Mouse (Mus musculus): ENCODE results near the gene Slc23a2. TPM values are rescaled to one million over a fixed set of nuclear protein-coding genes. Genes with fewer than 3 reads are reported as not detected.

The Slc23a2 gene
- polyA plus RNA-seq, 1 experiment from 2014 or later, result 44.6 TPM

GRCm38 (mm10) chr2:132096582-132096981, 48.3 kb downstream of the Slc23a2 start:
- H3K9ac ChIP-seq, result no peak overlapping the region
- H3K4me2 ChIP-seq (replicated peaks), result no peak overlapping the region
- WGBS, result 65% methylated on average over 4 of the region's 4 CpGs
- H3K27me3 ChIP-seq (ENCODE audit: control insufficient read depth, insufficient read depth, low read length), result no peaks in the 10 kb centered on the region
- H3K4me1 ChIP-seq (replicated peaks; ENCODE audit: control insufficient read depth, insufficient read depth, low read length), result no peaks in the 10 kb centered on the region
- H3K36me3 ChIP-seq (replicated peaks; ENCODE audit: control insufficient read depth, insufficient read depth), result peaks cover 58% of the 10 kb centered on the region
- H3K4me3 ChIP-seq (replicated peaks; ENCODE audit: low read length), result no peak overlapping the region
- no peak for DNase-seq (ENCODE audit: low spot score)
- no peaks in the 10 kb centered on the region for H3K9me3 ChIP-seq (ENCODE audit: control insufficient read depth, low read length)
- no peak overlapping the region for H3K27ac ChIP-seq
- no peak for ATAC-seq (ENCODE audit: low FRiP score)

- H3K4me1 ChIP-seq (replicated peaks; ENCODE audit: control insufficient read depth, insufficient read depth, low read length), result no peaks in the 10 kb centered on the region
- WGBS, result 86% methylated on average over 6 of the region's 6 CpGs
- peaks cover 66% of the 10 kb centered on the region for H3K36me3 ChIP-seq (replicated peaks; ENCODE audit: control insufficient read depth, insufficient read depth)
- ATAC-seq (ENCODE audit: low FRiP score) (no peak), DNase-seq (ENCODE audit: low spot score) (no peak)
- no peak overlapping the region for H3K4me2 ChIP-seq (replicated peaks)
- no peak overlapping the region for H3K4me3 ChIP-seq (replicated peaks; ENCODE audit: low read length)
- H3K9ac ChIP-seq, result no peak overlapping the region
- H3K27ac ChIP-seq, result no peak overlapping the region
- H3K9me3 ChIP-seq (ENCODE audit: control insufficient read depth, low read length), result no peaks in the 10 kb centered on the region
- no peaks in the 10 kb centered on the region for H3K27me3 ChIP-seq (ENCODE audit: control insufficient read depth, insufficient read depth, low read length)
Observed at GRCm38 (mm10) chr2:132095821-132096220, 49.1 kb downstream of the Slc23a2 start.

- Histone ChIP-seq H3K36me3 (replicated peaks; ENCODE audit: control insufficient read depth, insufficient read depth) (peaks cover 56% of the 10 kb centered on the region), H3K9ac (no peak overlapping the region), H3K27ac (no peak overlapping the region), H3K9me3 (ENCODE audit: control insufficient read depth, low read length) (no peaks in the 10 kb centered on the region), H3K27me3 (ENCODE audit: control insufficient read depth, insufficient read depth, low read length) (no peaks in the 10 kb centered on the region), H3K4me3 (replicated peaks; ENCODE audit: low read length) (no peak overlapping the region), H3K4me2 (replicated peaks) (no peak overlapping the region), H3K4me1 (replicated peaks; ENCODE audit: control insufficient read depth, insufficient read depth, low read length) (no peaks in the 10 kb centered on the region)
- no peak for ATAC-seq (ENCODE audit: low FRiP score)
- DNase-seq (ENCODE audit: low spot score), result no peak
- WGBS, result 92% methylated on average over 11 of the region's 11 CpGs
Observed at GRCm38 (mm10) chr2:132094441-132095230, 50.3 kb downstream of the Slc23a2 start.

GRCm38 (mm10) chr2:132093739-132094138, 51.2 kb downstream of the Slc23a2 start:
- no peak overlapping the region for H3K4me3 ChIP-seq (replicated peaks; ENCODE audit: low read length)
- no peaks in the 10 kb centered on the region for H3K27me3 ChIP-seq (ENCODE audit: control insufficient read depth, insufficient read depth, low read length)
- ATAC-seq (ENCODE audit: low FRiP score), result no peak

GRCm38 (mm10) chr2:132093298-132093697, 51.6 kb downstream of the Slc23a2 start:
- H3K4me1 ChIP-seq (replicated peaks; ENCODE audit: control insufficient read depth, insufficient read depth, low read length), result no peaks in the 10 kb centered on the region
- H3K36me3 ChIP-seq (replicated peaks; ENCODE audit: control insufficient read depth, insufficient read depth), result peaks cover 55% of the 10 kb centered on the region
- 90% methylated on average over 1 of the region's 1 CpGs for WGBS
- H3K9ac ChIP-seq, result no peak overlapping the region
- no peaks in the 10 kb centered on the region for H3K27me3 ChIP-seq (ENCODE audit: control insufficient read depth, insufficient read depth, low read length)
- DNase-seq (ENCODE audit: low spot score), result no peak
- no peak overlapping the region for H3K27ac ChIP-seq
- H3K4me3 ChIP-seq (replicated peaks; ENCODE audit: low read length), result no peak overlapping the region
- no peak overlapping the region for H3K4me2 ChIP-seq (replicated peaks)
- ATAC-seq (ENCODE audit: low FRiP score), result no peak
- no peaks in the 10 kb centered on the region for H3K9me3 ChIP-seq (ENCODE audit: control insufficient read depth, low read length)

More at GRCm38 (mm10) chr2:132093739-132094138, 51.2 kb downstream of the Slc23a2 start:
- Histone ChIP-seq H3K27ac (no peak overlapping the region), H3K36me3 (replicated peaks; ENCODE audit: control insufficient read depth, insufficient read depth) (peaks cover 55% of the 10 kb centered on the region), H3K4me1 (replicated peaks; ENCODE audit: control insufficient read depth, insufficient read depth, low read length) (no peaks in the 10 kb centered on the region), H3K4me2 (replicated peaks) (no peak overlapping the region), H3K9me3 (ENCODE audit: control insufficient read depth, low read length) (no peaks in the 10 kb centered on the region), H3K9ac (no peak overlapping the region)
- WGBS, result 93% methylated on average over 2 of the region's 2 CpGs
- DNase-seq (ENCODE audit: low spot score), result no peak

- H3K4me2 ChIP-seq (replicated peaks), result no peak overlapping the region
- H3K27ac ChIP-seq, result no peak overlapping the region
- H3K9ac ChIP-seq, result no peak overlapping the region
- H3K4me3 ChIP-seq (replicated peaks; ENCODE audit: low read length), result no peak overlapping the region
- H3K9me3 ChIP-seq (ENCODE audit: control insufficient read depth, low read length), result no peaks in the 10 kb centered on the region
- ATAC-seq (ENCODE audit: low FRiP score) (no peak), DNase-seq (ENCODE audit: low spot score) (no peak)
- 98% methylated on average over 3 of the region's 3 CpGs for WGBS
- H3K27me3 ChIP-seq (ENCODE audit: control insufficient read depth, insufficient read depth, low read length), result no peaks in the 10 kb centered on the region
- no peaks in the 10 kb centered on the region for H3K4me1 ChIP-seq (replicated peaks; ENCODE audit: control insufficient read depth, insufficient read depth, low read length)
- H3K36me3 ChIP-seq (replicated peaks; ENCODE audit: control insufficient read depth, insufficient read depth), result peaks cover 57% of the 10 kb centered on the region
Observed at GRCm38 (mm10) chr2:132092722-132093121, 52.2 kb downstream of the Slc23a2 start.

- no peaks in the 10 kb centered on the region for H3K9me3 ChIP-seq (ENCODE audit: control insufficient read depth, low read length)
- H3K4me1 ChIP-seq (replicated peaks; ENCODE audit: control insufficient read depth, insufficient read depth, low read length), result no peaks in the 10 kb centered on the region
- H3K4me2 ChIP-seq (replicated peaks), result no peak overlapping the region
- WGBS, result 69% methylated on average over 4 of the region's 4 CpGs
- no peaks in the 10 kb centered on the region for H3K27me3 ChIP-seq (ENCODE audit: control insufficient read depth, insufficient read depth, low read length)
- no peak for ATAC-seq (ENCODE audit: low FRiP score)
- DNase-seq (ENCODE audit: low spot score), result no peak
- H3K4me3 ChIP-seq (replicated peaks; ENCODE audit: low read length), result no peak overlapping the region
- peaks cover 66% of the 10 kb centered on the region for H3K36me3 ChIP-seq (replicated peaks; ENCODE audit: control insufficient read depth, insufficient read depth)
- H3K9ac ChIP-seq, result no peak overlapping the region
- H3K27ac ChIP-seq, result no peak overlapping the region
Observed at GRCm38 (mm10) chr2:132091749-132092148, 53.2 kb downstream of the Slc23a2 start.

- Histone ChIP-seq H3K27me3 (ENCODE audit: control insufficient read depth, insufficient read depth, low read length) (no peaks in the 10 kb centered on the region), H3K27ac (no peak overlapping the region), H3K9ac (no peak overlapping the region), H3K4me2 (replicated peaks) (no peak overlapping the region), H3K36me3 (replicated peaks; ENCODE audit: control insufficient read depth, insufficient read depth) (peaks cover 56% of the 10 kb centered on the region), H3K4me3 (replicated peaks; ENCODE audit: low read length) (no peak overlapping the region), H3K4me1 (replicated peaks; ENCODE audit: control insufficient read depth, insufficient read depth, low read length) (no peaks in the 10 kb centered on the region), H3K9me3 (ENCODE audit: control insufficient read depth, low read length) (no peaks in the 10 kb centered on the region)
- DNase-seq (ENCODE audit: low spot score) (no peak), ATAC-seq (ENCODE audit: low FRiP score) (no peak)
Observed at GRCm38 (mm10) chr2:132084813-132085212, 60.1 kb downstream of the Slc23a2 start.

GRCm38 (mm10) chr2:132084396-132084795, 60.5 kb downstream of the Slc23a2 start:
- no peak overlapping the region for H3K4me2 ChIP-seq (replicated peaks)

More at GRCm38 (mm10) chr2:132084396-132084795, 60.5 kb downstream of the Slc23a2 start:
- DNase-seq (ENCODE audit: low spot score), result no peak
- H3K9ac ChIP-seq, result no peak overlapping the region
- no peaks in the 10 kb centered on the region for H3K9me3 ChIP-seq (ENCODE audit: control insufficient read depth, low read length)
- no peak overlapping the region for H3K4me3 ChIP-seq (replicated peaks; ENCODE audit: low read length)
- no peak for ATAC-seq (ENCODE audit: low FRiP score)
- no peaks in the 10 kb centered on the region for H3K27me3 ChIP-seq (ENCODE audit: control insufficient read depth, insufficient read depth, low read length)
- no peak overlapping the region for H3K27ac ChIP-seq
- WGBS, result 87% methylated on average over 5 of the region's 5 CpGs
- H3K36me3 ChIP-seq (replicated peaks; ENCODE audit: control insufficient read depth, insufficient read depth), result peaks cover 55% of the 10 kb centered on the region
- H3K4me1 ChIP-seq (replicated peaks; ENCODE audit: control insufficient read depth, insufficient read depth, low read length), result no peaks in the 10 kb centered on the region
